Mouse (Mus musculus) CH12.LX (cell line): ENCODE results near the gene Fbxl22. TPM values are rescaled to one million over a fixed set of nuclear protein-coding genes. Genes with fewer than 3 reads are reported as not detected.

Experiments used
- DNase-seq: peaks from one replicate; pipeline ENCODE4 v3.0.0-alpha.2; 2013; ENCODE audit errors: extremely low read depth
- H3K27ac ChIP-seq: 2 replicates; pipeline ENCODE4 v1.5.1; 2012; ENCODE audit warnings: low read depth, mild to moderate bottlenecking, control low read depth, moderate library complexity; ENCODE audit not compliant: insufficient read depth
- H3K27me3 ChIP-seq: replicated peaks from 2 replicates; pipeline ENCODE3; 2012; ENCODE audit warnings: inconsistent platforms
- H3K36me3 ChIP-seq, 2 experiments: replicated peaks in 1 of 2; 2 replicates each; pipeline versions ENCODE3 to v1.6.1; 2012; ENCODE audit warnings: inconsistent platforms in 1 of 2, low read length in 1 of 2, mild to moderate bottlenecking in 1 of 2, mixed read lengths in 1 of 2, moderate library complexity in 1 of 2; ENCODE audit not compliant: control insufficient read depth in 1 of 2, insufficient read depth in 1 of 2
- H3K4me1 ChIP-seq, 2 experiments: 2 replicates each; pipeline ENCODE4 v1.6.1; 2012; ENCODE audit warnings: inconsistent platforms in 1 of 2, moderate library complexity in 1 of 2; ENCODE audit not compliant: insufficient read depth in 2 of 2, control insufficient read depth in 1 of 2
- H3K4me2 ChIP-seq: 2 replicates; pipeline ENCODE4 v1.6.1; 2012; ENCODE audit warnings: low read depth, mild to moderate bottlenecking, control low read depth; ENCODE audit not compliant: poor library complexity, insufficient read depth, severe bottlenecking
- H3K4me3 ChIP-seq, 3 experiments: fragments of 150-350 bp in 1 of 3; sonication (generic) in 1 of 3; replicated peaks in 1 of 3; 2 replicates each; pipeline versions ENCODE3 to v1.5.1; 2011 to 2012; ENCODE audit warnings: low read depth in 2 of 3, low read length in 2 of 3, mild to moderate bottlenecking in 2 of 3, moderate library complexity in 2 of 3, control low read depth in 1 of 3, improper control_type of control experiment in 1 of 3, inconsistent platforms in 1 of 3, mixed read lengths in 1 of 3; ENCODE audit not compliant: poor library complexity in 1 of 3
- H3K79me2 ChIP-seq: replicated peaks from 2 replicates; pipeline ENCODE4 v1.6.1; 2012; ENCODE audit warnings: mild to moderate bottlenecking, moderate library complexity; ENCODE audit not compliant: control insufficient read depth, poor library complexity, insufficient read depth, severe bottlenecking; ENCODE audit errors: extremely low read depth
- H3K9ac ChIP-seq: 2 replicates; pipeline ENCODE4 v1.6.1; 2012; ENCODE audit warnings: low read depth, mild to moderate bottlenecking, control low read depth, moderate library complexity; ENCODE audit not compliant: insufficient read depth
- H3K9me3 ChIP-seq: replicated peaks from 2 replicates; pipeline ENCODE3; 2012; ENCODE audit warnings: low read length, inconsistent platforms, mixed read lengths
- BHLHE40 ChIP-seq: IDR thresholded peaks from 2 replicates; pipeline ENCODE4 v1.6.1; 2011; ENCODE audit warnings: mild to moderate bottlenecking, low read depth, low read length, improper control_type of control experiment
- CHD1 ChIP-seq: IDR thresholded peaks from 2 replicates; pipeline ENCODE4 v1.6.1; 2012; ENCODE audit warnings: low read depth, low read length, improper control_type of control experiment, inconsistent platforms
- CHD2 ChIP-seq: IDR thresholded peaks from 2 replicates; pipeline ENCODE4 v1.6.1; 2011; ENCODE audit warnings: low read length, improper control_type of control experiment
- E2F4 ChIP-seq: IDR thresholded peaks from 2 replicates; pipeline ENCODE4 v1.6.1; 2011; ENCODE audit warnings: low read depth, low read length, improper control_type of control experiment; ENCODE audit not compliant: insufficient replicate concordance
- ELF1 ChIP-seq: IDR thresholded peaks from 2 replicates; pipeline ENCODE4 v1.6.1; 2014; ENCODE audit warnings: low read depth, mild to moderate bottlenecking, inconsistent platforms, low read length, improper control_type of control experiment
- EP300 ChIP-seq: IDR thresholded peaks from 2 replicates; pipeline ENCODE4 v1.6.1; 2011; ENCODE audit warnings: low read length, improper control_type of control experiment
- ETS1 ChIP-seq: conservative IDR thresholded peaks from 2 replicates; pipeline ENCODE4 v1.6.1; 2012; ENCODE audit warnings: low read depth, mild to moderate bottlenecking, inconsistent platforms, low read length, improper control_type of control experiment, moderate library complexity
- IRF4 ChIP-seq: IDR thresholded peaks from 2 replicates; pipeline ENCODE4 v1.6.1; 2014; ENCODE audit warnings: low read depth, mild to moderate bottlenecking, inconsistent platforms, low read length, improper control_type of control experiment
- JUN ChIP-seq: IDR thresholded peaks from 2 replicates; pipeline ENCODE4 v1.6.1; 2011; ENCODE audit warnings: low read depth, mild to moderate bottlenecking, low read length, improper control_type of control experiment, moderate library complexity; ENCODE audit not compliant: insufficient read depth
- MAX ChIP-seq: IDR thresholded peaks from 2 replicates; pipeline ENCODE4 v1.6.1; 2011; ENCODE audit warnings: low read length, improper control_type of control experiment
- MAZ ChIP-seq: IDR thresholded peaks from 2 replicates; pipeline ENCODE4 v1.6.1; 2012; ENCODE audit warnings: low read depth, mild to moderate bottlenecking, inconsistent platforms, low read length, improper control_type of control experiment, moderate library complexity
- MEF2A ChIP-seq: IDR thresholded peaks from 2 replicates; pipeline ENCODE4 v1.6.1; 2014; ENCODE audit warnings: low read depth, mild to moderate bottlenecking, inconsistent platforms, low read length, improper control_type of control experiment, borderline replicate concordance
- MXI1 ChIP-seq: IDR thresholded peaks from 2 replicates; pipeline ENCODE4 v1.6.1; 2011; ENCODE audit warnings: mild to moderate bottlenecking, low read depth, low read length, improper control_type of control experiment
- MYC ChIP-seq: IDR thresholded peaks from 2 replicates; pipeline ENCODE4 v1.6.1; 2011; ENCODE audit warnings: low read depth, mild to moderate bottlenecking, improper control_type of control experiment, low read length
- NELFE ChIP-seq: IDR thresholded peaks from 2 replicates; pipeline ENCODE4 v1.6.1; 2011; ENCODE audit warnings: low read depth, low read length, improper control_type of control experiment
- NRF1 ChIP-seq: IDR thresholded peaks from 2 replicates; pipeline ENCODE4 v1.6.1; 2014; ENCODE audit warnings: low read depth, mild to moderate bottlenecking, inconsistent platforms, low read length, improper control_type of control experiment, moderate library complexity
- POLR2A ChIP-seq: IDR thresholded peaks from 2 replicates; pipeline ENCODE4 v1.6.1; 2011; ENCODE audit warnings: low read depth, mild to moderate bottlenecking, improper control_type of control experiment, low read length
- POLR2AphosphoS2 ChIP-seq: IDR thresholded peaks from 2 replicates; pipeline ENCODE4 v1.6.1; 2011; ENCODE audit warnings: low read depth, low read length, improper control_type of control experiment
- RCOR1 ChIP-seq: conservative IDR thresholded peaks from 2 replicates; pipeline ENCODE4 v1.6.1; 2012; ENCODE audit warnings: low read depth, mild to moderate bottlenecking, inconsistent platforms, low read length, improper control_type of control experiment
- SMC3 ChIP-seq: IDR thresholded peaks from 2 replicates; pipeline ENCODE4 v1.6.1; 2011; ENCODE audit warnings: low read depth, low read length, improper control_type of control experiment
- TBP ChIP-seq: conservative IDR thresholded peaks from 2 replicates; pipeline ENCODE4 v1.6.1; 2011; ENCODE audit warnings: low read depth, low read length, improper control_type of control experiment
- TCF12 ChIP-seq: IDR thresholded peaks from 2 replicates; pipeline ENCODE4 v1.6.1; 2014; ENCODE audit warnings: low read depth, mild to moderate bottlenecking, inconsistent platforms, low read length, improper control_type of control experiment
- UBTF ChIP-seq: IDR thresholded peaks from 2 replicates; pipeline ENCODE4 v1.6.1; 2012; ENCODE audit warnings: low read depth, mild to moderate bottlenecking, inconsistent platforms, low read length, improper control_type of control experiment, moderate library complexity
- USF1 ChIP-seq: IDR thresholded peaks from 2 replicates; pipeline ENCODE4 v1.6.1; 2014; ENCODE audit warnings: low read depth, mild to moderate bottlenecking, inconsistent platforms, low read length, improper control_type of control experiment
- USF2 ChIP-seq: conservative IDR thresholded peaks from 2 replicates; pipeline ENCODE4 v1.6.1; 2011; ENCODE audit warnings: low read depth, low read length, improper control_type of control experiment
- ZKSCAN1 ChIP-seq: IDR thresholded peaks from 2 replicates; pipeline ENCODE4 v1.6.1; 2012; ENCODE audit warnings: low read depth, inconsistent platforms, low read length, improper control_type of control experiment, borderline replicate concordance
- ZMIZ1 ChIP-seq: IDR thresholded peaks from 2 replicates; pipeline ENCODE4 v1.6.1; 2012; ENCODE audit warnings: low read depth, mild to moderate bottlenecking, inconsistent platforms, low read length, improper control_type of control experiment
- ZNF384 ChIP-seq: IDR thresholded peaks from 2 replicates; pipeline ENCODE4 v1.6.1; 2012; ENCODE audit warnings: low read depth, low read length, improper control_type of control experiment, inconsistent platforms
- dilution Hi-C: fragments of 300-500 bp; cut with MboI; formaldehyde crosslinking; loops from 2 replicates; pipeline ENCODE4 v1.14.3; 2020; ENCODE audit warnings: low sequenced_read_pairs; ENCODE audit not compliant: extremely low pct_unique_long_range_greater_than_20kb, extremely low pct_ligation_motif_present
- in situ Hi-C: fragments of 300-500 bp; cut with MboI; formaldehyde crosslinking; loops from 3 replicates; pipeline ENCODE4 v1.14.3; 2019; ENCODE audit warnings: low sequenced_read_pairs, low pct_ligation_motif_present, low pct_unique_long_range_greater_than_20kb, mixed read lengths
- polyA plus RNA-seq: library from polyadenylated mRNA; unstranded; fragments of >175 nt; gene quantifications from 2 replicates; pipeline ENCODE4 v1.2.1, GENCODE M21; 2012; ENCODE audit warnings: low read depth; ENCODE audit not compliant: insufficient read length
- total RNA-seq, 2 experiments: library from RNA; depleted of rRNA; stranded (reverse); fragments of 300-350 nt in 1 of 2; fragments of >200 nt in 1 of 2; gene quantifications; 2 replicates each; pipeline ENCODE4 v1.2.3; 2012 to 2014

Fbxl22 gene
- total and polyA plus RNA-seq, 3 experiments: 0.19 to 0.34 (median 0.21) TPM

DNA sequence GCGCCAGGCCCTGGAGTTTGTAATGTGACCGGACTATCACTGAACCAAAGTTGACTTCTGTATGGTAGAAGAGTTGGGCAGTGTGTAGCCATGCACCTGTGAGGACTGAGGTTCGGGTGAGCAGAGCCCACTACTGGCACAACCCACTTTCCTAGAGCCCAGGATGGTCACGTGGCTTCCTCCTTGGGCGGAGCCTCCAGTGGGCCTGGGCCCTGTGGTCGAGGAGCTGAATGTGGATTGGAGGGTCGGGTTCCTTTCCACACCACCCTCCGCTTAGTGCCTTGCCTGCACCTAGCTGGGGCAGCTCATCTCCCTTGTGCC, 2.1 kb downstream of the Fbxl22 start:
- H3K9ac ChIP-seq: peak overlapping the region; percentile 67
- no peaks in the 10 kb centered on the region for H3K9me3 ChIP-seq
- H3K79me2 ChIP-seq: no peaks in the 10 kb centered on the region
- peak overlapping the region; percentile 73 for H3K4me2 ChIP-seq
- no peaks in the 10 kb centered on the region for H3K27me3 ChIP-seq
- peak; percentile 94 for DNase-seq
- dilution Hi-C loops (no loop called here), in situ Hi-C loops (loop anchor here (10.0 to 25.0 kb wide), 4 partner anchors 192 to 475 kb away; partner anchors contain the start of genes Aph1b, Ciao2a, Gm10647 and Lactb)
- H3K4me3 ChIP-seq: peak overlapping the region; percentile 56 to 68 (median 64)
- peaks cover 24 to 72% of the 10 kb centered on the region in 2 experiments for H3K4me1 ChIP-seq
- peak overlapping the region; percentile 95 for H3K27ac ChIP-seq
- H3K36me3 ChIP-seq: peaks cover 36 to 64% of the 10 kb centered on the region in 2 experiments
- peak; percentile 54; the same call in 1 of the 2 replicates for TF ChIP-seq MYC
- no peak for TF ChIP-seq EP300
- peak; percentile 75 for TF ChIP-seq TBP
- TF ChIP-seq MXI1: peak; percentile 2; the same call in 1 of the 2 replicates
- peak; percentile 88 for TF ChIP-seq POLR2A
- TF ChIP-seq USF2: peak; percentile 93
- TF ChIP-seq ZMIZ1: peak; percentile 28; the same call in 1 of the 2 replicates
- peak; percentile 35; the same call in 1 of the 2 replicates for TF ChIP-seq TCF12
- TF ChIP-seq MAZ: no peak
- peak; percentile 46; the same call in 1 of the 2 replicates for TF ChIP-seq ELF1
- TF ChIP-seq USF1: peak; percentile 95
- TF ChIP-seq CHD2: no peak
- TF ChIP-seq CHD1: no peak
- peak; percentile 71 for TF ChIP-seq BHLHE40
- 0 out of 2 replicates have a peak, but pooled peaks have one; percentile 76 for TF ChIP-seq POLR2AphosphoS2
- peak; percentile 96 for TF ChIP-seq MAX
- TF ChIP-seq NELFE: peak; percentile 74

DNA sequence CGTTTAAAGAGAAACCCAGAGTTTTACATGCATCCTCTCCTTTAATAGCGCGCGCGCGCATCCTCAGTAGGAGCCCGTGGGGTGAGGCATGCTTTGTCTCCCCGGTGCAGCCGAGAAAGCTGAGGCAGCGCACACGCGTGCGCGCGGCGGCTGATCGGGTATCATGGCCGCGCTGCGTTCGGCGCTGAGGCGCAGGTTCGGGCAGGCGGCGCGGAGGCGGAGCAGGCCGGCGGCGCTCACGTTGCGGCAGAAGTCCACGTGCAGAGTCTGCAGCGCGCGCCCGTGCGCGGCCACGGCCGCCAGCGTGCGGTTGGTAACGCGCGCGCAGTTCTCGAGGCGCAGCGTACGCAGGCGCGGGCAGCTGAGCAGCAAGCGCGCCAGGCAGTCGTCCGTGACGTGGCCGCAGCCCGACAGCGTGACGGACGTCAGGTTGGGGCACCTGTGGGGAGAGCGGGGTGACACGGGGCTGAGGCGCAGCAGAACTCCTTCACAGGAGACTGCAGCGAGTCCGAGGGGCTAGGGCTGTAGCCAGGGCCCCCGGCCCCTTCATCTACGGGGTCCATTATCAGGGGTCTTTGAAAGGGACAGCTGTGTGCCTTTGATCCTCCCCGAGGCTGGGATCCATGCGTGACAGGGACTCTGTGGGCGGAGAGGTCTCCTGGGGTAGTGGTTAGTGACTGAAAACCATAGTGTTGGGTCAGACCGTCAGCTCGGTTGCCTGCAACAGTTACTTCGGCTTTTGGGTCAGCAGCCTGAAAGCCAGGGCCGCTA, 2.6 kb downstream of the Fbxl22 start:
- peak overlapping the region; percentile 73 for H3K9ac ChIP-seq
- H3K9me3 ChIP-seq: no peaks in the 10 kb centered on the region
- dilution Hi-C loops: no loop called here
- no peaks in the 10 kb centered on the region for H3K27me3 ChIP-seq
- H3K4me3 ChIP-seq: peak overlapping the region; percentile 56 to 68 (median 64)
- in situ Hi-C loops: loop anchor here (10.0 to 25.0 kb wide), 4 partner anchors 193 to 476 kb away; partner anchors contain the start of genes Aph1b, Ciao2a, Gm10647 and Lactb
- peak; percentile 89 for DNase-seq
- peaks cover 26 to 76% of the 10 kb centered on the region in 2 experiments for H3K4me1 ChIP-seq
- H3K79me2 ChIP-seq: no peaks in the 10 kb centered on the region
- peak overlapping the region; percentile 95 for H3K27ac ChIP-seq
- H3K36me3 ChIP-seq: peaks cover 33 to 64% of the 10 kb centered on the region in 2 experiments
- peak overlapping the region; percentile 73 for H3K4me2 ChIP-seq
- peak; percentile 29; the same call in 1 of the 2 replicates for TF ChIP-seq NELFE
- peak; percentile 87; the same call in 1 of the 2 replicates for TF ChIP-seq UBTF
- TF ChIP-seq EP300: no peak
- peak; percentile 70 for TF ChIP-seq POLR2A
- no peak for TF ChIP-seq IRF4
- peak; percentile 54 for TF ChIP-seq ETS1
- no peak for TF ChIP-seq E2F4
- peak; percentile 91 for TF ChIP-seq NRF1
- no peak for TF ChIP-seq JUN
- peak; percentile 90 for TF ChIP-seq MXI1
- no peak; the same call in 1 of the 2 replicates for TF ChIP-seq RCOR1
- no peak for TF ChIP-seq CHD1
- no peak for TF ChIP-seq SMC3
- TF ChIP-seq ZNF384: no peak
- TF ChIP-seq TCF12: peak; percentile 67; the same call in 1 of the 2 replicates
- TF ChIP-seq ZMIZ1: peak; percentile 60
- TF ChIP-seq USF2: no peak
- peak; percentile 90 for TF ChIP-seq MAX
- peak; percentile 53; the same call in 1 of the 2 replicates for TF ChIP-seq MEF2A
- peak; percentile 39 for TF ChIP-seq ELF1
- no peak for TF ChIP-seq TBP
- peak; percentile 77; the same call in 1 of the 2 replicates for TF ChIP-seq MYC
- TF ChIP-seq ZKSCAN1: no peak
